Mouse (Mus musculus) C2C12 (cell line): ENCODE results near the gene Trabd2b. TPM values are rescaled to one million over a fixed set of nuclear protein-coding genes. Genes with fewer than 3 reads are reported as not detected.

Experiments used
- H3K27me3 ChIP-seq: one replicate; pipeline ENCODE4 v1.6.1; 2011; ENCODE audit not compliant: control insufficient read depth, insufficient read depth, insufficient read length
- H3K36me3 ChIP-seq: one replicate; pipeline ENCODE4 v1.6.1; 2011; ENCODE audit not compliant: control insufficient read depth, insufficient read depth
- H3K4me3 ChIP-seq: one replicate; pipeline ENCODE4 v1.5.1; 2011; ENCODE audit warnings: mild to moderate bottlenecking, control low read depth; ENCODE audit not compliant: poor library complexity, insufficient read depth, severe bottlenecking
- H3K79me2 ChIP-seq: one replicate; pipeline ENCODE4 v1.6.1; 2011; ENCODE audit not compliant: control insufficient read depth, insufficient read depth
- H3K79me3 ChIP-seq: one replicate; pipeline ENCODE4 v1.6.1; 2011; ENCODE audit warnings: low read depth, control low read depth
- H3ac ChIP-seq: one replicate; pipeline ENCODE3; 2011; ENCODE audit warnings: low read depth; ENCODE audit not compliant: control insufficient read depth, insufficient read length
- CEBPB ChIP-seq: IDR thresholded peaks from one replicate; pipeline ENCODE4 v1.6.1; 2011; ENCODE audit warnings: low read depth, mild to moderate bottlenecking, control low read depth, moderate library complexity
- CTCF ChIP-seq: IDR thresholded peaks from one replicate; pipeline ENCODE4 v1.5.1; 2011; ENCODE audit not compliant: control insufficient read depth, insufficient read depth, insufficient read length
- FOSL1 ChIP-seq: IDR thresholded peaks from one replicate; pipeline ENCODE4 v1.8.0; 2011; ENCODE audit warnings: mild to moderate bottlenecking, low read length; ENCODE audit not compliant: poor library complexity, insufficient read depth, severe bottlenecking
- MAX ChIP-seq: IDR thresholded peaks from one replicate; pipeline ENCODE4 v1.6.1; 2011; ENCODE audit warnings: mild to moderate bottlenecking, control low read depth
- MYOD1 ChIP-seq: IDR thresholded peaks from one replicate; pipeline ENCODE4 v1.6.1; 2011; ENCODE audit warnings: low read depth; ENCODE audit not compliant: control insufficient read depth, insufficient read length
- MYOG ChIP-seq: IDR thresholded peaks from one replicate; pipeline ENCODE4 v1.6.1; 2011; ENCODE audit not compliant: control insufficient read depth, insufficient read length; ENCODE audit errors: extremely low read depth
- USF1 ChIP-seq: IDR thresholded peaks from one replicate; pipeline ENCODE4 v1.6.1; 2011; ENCODE audit warnings: low read depth, mild to moderate bottlenecking, control low read depth, moderate library complexity
- polyA plus RNA-seq: library from polyadenylated mRNA; unstranded; fragments of >200 nt; fragmentation: generic; extraction: Trizol; gene quantifications from one replicate; pipeline ENCODE4 v1.2.1, GENCODE M21; 2012; ENCODE audit warnings: missing spikeins

The Trabd2b gene
- polyA plus RNA-seq, 1 experiment: 0.28 TPM

DNA sequence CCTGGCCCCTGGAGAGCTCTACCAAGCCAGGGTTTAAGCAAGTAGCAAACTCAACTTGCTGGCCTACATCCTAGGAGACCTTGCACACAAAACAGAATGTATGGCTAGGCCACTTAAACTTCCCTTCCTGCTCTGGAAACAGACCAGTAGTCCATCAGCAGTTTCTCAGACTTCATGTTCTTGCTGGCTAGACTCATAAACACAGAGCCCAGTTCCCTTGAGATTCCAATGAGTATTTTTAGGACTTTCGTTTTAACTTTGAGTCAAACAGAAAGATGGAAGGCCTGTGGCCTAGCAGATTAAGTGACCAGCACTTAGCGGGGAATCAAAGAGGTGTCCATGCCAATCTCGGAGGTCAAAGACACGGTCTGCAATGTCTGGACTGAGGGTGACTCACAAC, 206.3 kb downstream of the Trabd2b start:
- no peaks in the 10 kb centered on the region for H3K79me3 ChIP-seq
- no peak overlapping the region for H3K4me3 ChIP-seq
- no peaks in the 10 kb centered on the region for H3K27me3 ChIP-seq
- no peaks in the 10 kb centered on the region for H3K36me3 ChIP-seq
- H3K79me2 ChIP-seq: no peaks in the 10 kb centered on the region
- TF ChIP-seq MYOG (no peak), MYOD1 (no peak), CTCF (no peak), MAX (no peak), USF1 (no peak), FOSL1 (no peak), CEBPB (no peak)
- no peak overlapping the region for H3ac ChIP-seq

DNA sequence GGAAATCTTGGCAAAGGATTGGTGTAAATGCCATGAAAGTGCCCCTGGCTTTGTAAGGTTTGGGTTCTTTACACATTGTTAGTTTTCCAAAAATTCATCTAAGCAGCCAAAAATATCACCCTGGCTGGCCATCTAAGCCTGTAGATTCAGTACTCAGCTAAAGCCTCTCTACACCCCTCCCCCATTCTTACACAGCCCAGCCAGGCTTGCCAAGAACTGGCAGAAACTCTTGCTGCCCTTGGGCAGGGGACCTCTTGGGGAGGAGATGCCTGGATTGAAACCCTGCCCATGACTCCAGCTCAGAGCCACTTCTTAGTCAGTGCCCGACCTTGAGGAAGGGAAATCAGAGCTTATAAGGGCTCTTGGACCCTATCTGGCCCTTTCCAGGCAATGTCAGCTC, 207.6 kb downstream of the Trabd2b start:
- H3K27me3 ChIP-seq: no peaks in the 10 kb centered on the region
- H3K79me2 ChIP-seq: no peaks in the 10 kb centered on the region
- TF ChIP-seq USF1: no peak
- no peak overlapping the region for H3ac ChIP-seq
- no peak overlapping the region for H3K4me3 ChIP-seq
- no peaks in the 10 kb centered on the region for H3K36me3 ChIP-seq
- no peaks in the 10 kb centered on the region for H3K79me3 ChIP-seq

DNA sequence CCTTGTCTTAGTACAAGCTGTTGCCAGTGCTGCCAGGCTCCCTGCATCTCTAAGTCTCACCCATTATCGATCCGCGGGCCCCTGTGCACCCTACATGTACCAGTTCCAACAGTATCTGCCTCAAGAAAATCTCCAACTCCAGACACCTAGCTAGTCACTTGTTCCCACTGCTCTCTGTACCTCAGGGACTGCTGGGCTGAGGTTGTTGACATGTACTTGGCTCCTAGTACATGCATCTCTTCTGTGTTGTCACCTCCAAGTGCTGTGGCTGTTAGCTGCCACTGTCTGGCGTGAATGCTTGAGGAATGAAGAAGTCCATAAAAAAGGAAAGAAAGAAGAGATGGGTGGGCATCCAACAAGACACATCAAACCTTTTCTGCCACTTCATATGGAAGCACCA, 209.2 kb downstream of the Trabd2b start:
- Histone ChIP-seq H3ac (no peak overlapping the region), H3K79me3 (no peaks in the 10 kb centered on the region), H3K79me2 (no peaks in the 10 kb centered on the region), H3K27me3 (peaks cover 3% of the 10 kb centered on the region), H3K4me3 (no peak overlapping the region), H3K36me3 (no peaks in the 10 kb centered on the region)
- TF ChIP-seq MAX (no peak), USF1 (no peak), MYOG (no peak), CEBPB (no peak), MYOD1 (no peak), FOSL1 (no peak), CTCF (no peak)

DNA sequence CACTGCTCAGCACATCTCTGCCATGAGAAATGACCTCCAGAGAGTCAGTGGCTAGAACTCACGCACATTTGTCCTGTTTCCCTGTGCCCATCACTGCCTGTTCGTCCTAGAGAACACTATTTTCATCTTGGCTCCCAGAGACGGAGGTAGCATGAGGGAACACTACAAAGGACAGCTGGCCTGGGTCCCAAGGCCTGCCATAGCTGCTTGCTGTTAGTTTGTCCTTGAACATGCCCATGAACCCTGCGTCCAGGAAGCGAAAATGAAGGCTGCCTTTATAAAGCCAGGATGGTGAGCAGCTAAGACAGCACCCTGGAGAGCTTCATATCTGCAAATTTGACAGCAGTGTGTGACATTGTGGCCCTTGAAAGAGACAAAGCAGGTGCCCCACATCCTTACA, 216.4 kb downstream of the Trabd2b start:
- Histone ChIP-seq H3K36me3 (no peaks in the 10 kb centered on the region), H3K79me3 (no peaks in the 10 kb centered on the region), H3ac (no peak overlapping the region), H3K79me2 (no peaks in the 10 kb centered on the region), H3K4me3 (no peak overlapping the region), H3K27me3 (peaks cover 10% of the 10 kb centered on the region)
- no peak for TF ChIP-seq MYOD1
- TF ChIP-seq USF1: no peak
- no peak for TF ChIP-seq MAX
- no peak for TF ChIP-seq CEBPB

DNA sequence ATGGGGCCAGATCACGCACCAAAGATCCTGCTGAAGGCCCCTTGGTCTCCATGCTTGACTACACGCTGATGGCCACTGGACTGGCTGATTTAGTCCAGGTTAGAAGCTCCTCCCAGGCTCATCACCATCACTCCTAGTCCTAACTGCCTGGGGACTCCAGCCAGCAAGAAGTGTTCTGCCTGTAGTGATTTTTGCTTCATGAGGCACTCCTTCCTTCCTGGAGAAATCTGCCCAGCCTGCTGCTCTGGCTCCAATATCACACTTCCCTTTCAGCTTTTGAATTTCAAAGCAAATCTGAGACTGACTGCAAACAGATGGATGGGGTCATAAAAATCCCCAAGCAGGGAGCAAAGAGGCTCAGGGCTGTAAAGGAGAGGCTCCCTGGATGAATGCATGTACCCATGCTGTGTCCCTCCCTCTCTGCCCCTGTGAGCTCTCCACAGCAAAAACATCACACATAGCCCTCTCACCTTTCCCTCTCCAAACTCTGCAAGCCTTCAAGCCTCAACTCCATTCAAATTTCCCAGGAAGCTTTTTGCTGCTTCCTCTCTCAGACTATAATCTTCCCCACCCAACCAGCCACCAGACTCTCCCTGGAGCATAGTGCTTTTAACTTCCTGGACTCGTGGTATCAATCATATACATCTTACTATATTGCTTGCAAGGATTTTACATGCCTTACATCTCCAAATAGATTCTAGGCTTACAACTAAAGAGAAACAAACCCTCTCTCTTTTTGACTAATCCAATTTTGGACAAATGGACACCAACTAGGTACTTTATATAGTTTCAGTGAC, 217.8 kb downstream of the Trabd2b start:
- TF ChIP-seq CTCF: no peak
- no peak for TF ChIP-seq MYOD1
- no peak for TF ChIP-seq USF1
- no peak for TF ChIP-seq FOSL1
- TF ChIP-seq MYOG: no peak
- TF ChIP-seq MAX: no peak
- TF ChIP-seq CEBPB: no peak
- Histone ChIP-seq H3K79me2 (no peaks in the 10 kb centered on the region), H3K79me3 (no peaks in the 10 kb centered on the region), H3K36me3 (no peaks in the 10 kb centered on the region), H3K27me3 (peaks cover 10% of the 10 kb centered on the region), H3K4me3 (no peak overlapping the region), H3ac (no peak overlapping the region)

DNA sequence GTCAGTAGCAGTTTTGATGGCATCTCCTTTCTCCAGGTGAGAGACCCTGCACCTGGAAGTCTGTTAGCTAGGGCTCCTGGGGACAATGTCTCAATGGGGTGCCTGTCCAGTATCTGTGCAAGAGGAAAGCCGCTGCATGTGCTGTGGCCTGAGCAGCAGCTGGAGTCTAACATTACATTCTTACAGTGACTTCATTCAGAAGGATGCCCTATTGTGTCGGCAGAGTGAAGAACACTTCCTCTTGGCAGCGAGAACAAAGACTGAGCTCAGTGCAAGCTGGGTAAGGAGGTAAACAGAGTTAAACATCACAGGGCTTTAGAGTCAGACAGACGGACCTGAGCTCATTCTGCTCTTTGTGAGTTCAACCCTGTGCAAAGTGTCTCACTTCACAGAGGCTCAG, 218.8 kb downstream of the Trabd2b start:
- TF ChIP-seq FOSL1 (no peak), USF1 (no peak), CTCF (no peak), MAX (no peak), MYOG (no peak), MYOD1 (no peak), CEBPB (no peak)
- H3ac ChIP-seq: no peak overlapping the region

More for the DNA sequence above, 218.8 kb downstream of the Trabd2b start:
- H3K4me3 ChIP-seq: no peak overlapping the region
- H3K79me2 ChIP-seq: no peaks in the 10 kb centered on the region
- H3K27me3 ChIP-seq: peaks cover 10% of the 10 kb centered on the region
- no peaks in the 10 kb centered on the region for H3K79me3 ChIP-seq
- no peaks in the 10 kb centered on the region for H3K36me3 ChIP-seq
